Mouse (Mus musculus) layer of hippocampus, postnatal 36 days (tissue): ENCODE data around the gene Map3k5. TPM values are rescaled to one million over a fixed set of nuclear protein-coding genes. Genes with fewer than 3 reads are reported as not detected.

Source experiments
- total RNA-seq, 2 experiments: library from RNA; stranded (reverse); gene quantifications; 2 replicates each; pipeline ENCODE4 v1.2.3; 2021

Gene Map3k5
- total RNA-seq, 2 experiments from 2014 or later, result 29.2 to 31.0 TPM

Other genes starting within 250 kb of the Map3k5 start
- gene Il20ra, start 221.9 kb upstream of the Map3k5 start, total RNA-seq, result not detected
- gene Slc35d3, start 83.0 kb upstream of the Map3k5 start, total RNA-seq, result under 1 TPM; 0.42 to 0.56 TPM
- 10 to 100 TPM; 21.7 to 22.9 TPM for gene Pex7, start 26.8 kb upstream of the Map3k5 start, total RNA-seq
- 100 to 1,000 TPM; 104 to 121 TPM for gene Map7, start 214.0 kb downstream of the Map3k5 start, total RNA-seq